Comparison of ENCODE assay signal across 27 mouse cellular contexts in genomic region chr10:67777721-67778120, GRCm38 (mm10).
DNase-seq lines count a peak whose midpoint lies in the region; ATAC-seq and TF ChIP-seq lines count a peak whose summit lies in the region.
"Had no signal": no experiment of that assay in that cellular context is flagged by ENCODE, and none has a peak within 500 bp of the region (broad histone marks: within the 10 kb centered on the region; RNA-seq: fewer than 3 reads in every experiment).

No protein-coding gene starts in this region.

- H3K4me2 ChIP-seq in heart, postnatal 0 days (ENCODE audit: low read depth, low read length), result no peak overlapping the region
- H3K4me2 ChIP-seq in heart, embryonic 12.5 days, result no peak overlapping the region
- H3K4me2 ChIP-seq in kidney, postnatal 0 days (ENCODE audit: low read length), result no peak overlapping the region
- H3K4me2 ChIP-seq: embryonic facial prominence, embryonic 15.5 days; forebrain, embryonic 12.5 days; hindbrain, embryonic 15.5 days had no signal

- no peak for TF ChIP-seq CTCF in heart, postnatal 0 days (IDR thresholded peaks at IDR 0.05; ENCODE audit: low read depth)
- no peak for TF ChIP-seq CTCF in kidney, postnatal 0 days (IDR thresholded peaks at IDR 0.05; ENCODE audit: low read depth)

- H3K27me3 ChIP-seq in heart, postnatal 0 days (ENCODE audit: control insufficient read depth, insufficient read depth, low read length), result no peaks in the 10 kb centered on the region
- H3K27me3 ChIP-seq in heart, embryonic 12.5 days (replicated peaks), result no peaks in the 10 kb centered on the region
- no peaks in the 10 kb centered on the region for H3K27me3 ChIP-seq in kidney, postnatal 0 days (ENCODE audit: insufficient read depth, low read length)
- H3K27me3 ChIP-seq: embryonic facial prominence, embryonic 15.5 days; forebrain, embryonic 12.5 days; hindbrain, embryonic 15.5 days had no signal

- H3K9ac ChIP-seq in heart, postnatal 0 days (replicated peaks; ENCODE audit: low read depth, low read length), result no peak overlapping the region
- H3K9ac ChIP-seq in heart, embryonic 12.5 days, result no peak overlapping the region
- H3K9ac ChIP-seq in kidney, postnatal 0 days (ENCODE audit: low read depth, low read length), result no peak overlapping the region
- H3K9ac ChIP-seq: embryonic facial prominence, embryonic 15.5 days; forebrain, embryonic 12.5 days; forebrain, postnatal 0 days; hindbrain, embryonic 15.5 days; liver, embryonic 14.5 days had no signal

- WGBS in heart, postnatal 0 days, result 76% methylated on average over 7 of the region's 7 CpGs
- WGBS in heart, embryonic 12.5 days, result 86% methylated on average over 7 of the region's 7 CpGs
- 70% methylated on average over 7 of the region's 7 CpGs for WGBS in kidney, postnatal 0 days

- H3K36me3 ChIP-seq in heart, postnatal 0 days (replicated peaks; ENCODE audit: control insufficient read depth, insufficient read depth, low read length), result no peaks in the 10 kb centered on the region
- no peaks in the 10 kb centered on the region for H3K36me3 ChIP-seq in heart, embryonic 12.5 days
- no peaks in the 10 kb centered on the region for H3K36me3 ChIP-seq in kidney, postnatal 0 days (ENCODE audit: insufficient read depth, low read length)
- H3K36me3 ChIP-seq: embryonic facial prominence, embryonic 10.5 days; embryonic facial prominence, embryonic 15.5 days; forebrain, embryonic 12.5 days; hindbrain, embryonic 10.5 days; hindbrain, embryonic 15.5 days had no signal

- DNase-seq in heart, postnatal 0 days (ENCODE audit: low spot score), result no peak
- peak; percentile 69 for DNase-seq in kidney, postnatal 0 days (ENCODE audit: low spot score)
- DNase-seq in kidney, adult 9 months, result no peak
- DNase-seq in kidney, postnatal 4 days, result peak; percentile 21 to 43
- DNase-seq: adrenal gland, adult 2 months; adrenal gland, postnatal 36 days; B cell, adult 2 months; cerebellum, adult 2 months; cerebellum, postnatal 25 days; forebrain, postnatal 0 days; gastrocnemius, postnatal 10 days; layer of hippocampus, postnatal 36 days; left cerebral cortex, postnatal 4 days; lung, adult 2 months; lung, postnatal 14 days; midbrain, embryonic 14.5 days had no signal

- peak overlapping the region; percentile 51 for H3K27ac ChIP-seq in heart, postnatal 0 days (ENCODE audit: low read depth)
- no peak overlapping the region for H3K27ac ChIP-seq in heart, embryonic 12.5 days (ENCODE audit: poor library complexity, severe bottlenecking)
- H3K27ac ChIP-seq in kidney, postnatal 0 days, result peak overlapping the region; percentile 85
- peak overlapping the region; percentile 13 for H3K27ac ChIP-seq in brown adipose tissue, adult 24 weeks (replicated peaks; ENCODE audit: low read depth, low read length)
- H3K27ac ChIP-seq: embryonic facial prominence, embryonic 10.5 days; embryonic facial prominence, embryonic 15.5 days; forebrain, embryonic 12.5 days; hindbrain, embryonic 10.5 days; hindbrain, embryonic 15.5 days; layer of hippocampus, adult 2 months; liver, embryonic 14.5 days had no signal

- TF ChIP-seq EP300 in heart, postnatal 0 days (IDR thresholded peaks at IDR 0.05; ENCODE audit: low read depth), result no peak

- no peaks in the 10 kb centered on the region for H3K9me3 ChIP-seq in heart, postnatal 0 days (replicated peaks; ENCODE audit: control insufficient read depth, low read length)
- no peaks in the 10 kb centered on the region for H3K9me3 ChIP-seq in heart, embryonic 12.5 days (replicated peaks)
- no peaks in the 10 kb centered on the region for H3K9me3 ChIP-seq in kidney, postnatal 0 days (replicated peaks; ENCODE audit: low read length)
- H3K9me3 ChIP-seq: embryonic facial prominence, embryonic 10.5 days; embryonic facial prominence, embryonic 15.5 days; forebrain, embryonic 12.5 days; hindbrain, embryonic 10.5 days; hindbrain, embryonic 15.5 days had no signal

- H3K4me1 ChIP-seq in heart, postnatal 0 days (ENCODE audit: control insufficient read depth, insufficient read depth), result no peaks in the 10 kb centered on the region
- no peaks in the 10 kb centered on the region for H3K4me1 ChIP-seq in heart, embryonic 12.5 days (replicated peaks)
- H3K4me1 ChIP-seq in kidney, postnatal 0 days (replicated peaks; ENCODE audit: insufficient read depth, low read length), result no peaks in the 10 kb centered on the region
- H3K4me1 ChIP-seq in brown adipose tissue, adult 24 weeks (ENCODE audit: control insufficient read depth, insufficient read depth, insufficient read length, low read length), result no peaks in the 10 kb centered on the region
- H3K4me1 ChIP-seq: embryonic facial prominence, embryonic 10.5 days; embryonic facial prominence, embryonic 15.5 days; forebrain, embryonic 12.5 days; hindbrain, embryonic 10.5 days; hindbrain, embryonic 15.5 days had no signal

- no peak overlapping the region for H3K4me3 ChIP-seq in heart, postnatal 0 days (ENCODE audit: low read depth, low read length)
- H3K4me3 ChIP-seq in heart, embryonic 12.5 days, result no peak overlapping the region
- H3K4me3 ChIP-seq in kidney, postnatal 0 days (replicated peaks; ENCODE audit: low read depth, low read length), result no peak overlapping the region
- no peak overlapping the region for H3K4me3 ChIP-seq in brown adipose tissue, adult 24 weeks (ENCODE audit: insufficient read depth, low read depth, low read length)
- H3K4me3 ChIP-seq: embryonic facial prominence, embryonic 10.5 days; embryonic facial prominence, embryonic 15.5 days; forebrain, embryonic 12.5 days; hindbrain, embryonic 10.5 days; hindbrain, embryonic 15.5 days; layer of hippocampus, adult 2 months had no signal

- ATAC-seq in heart, postnatal 0 days (ENCODE audit: insufficient read depth, low read depth), result no peak
- no peak for ATAC-seq in heart, embryonic 12.5 days (ENCODE audit: insufficient number of reproducible peaks, low FRiP score)
- ATAC-seq in kidney, postnatal 0 days (replicated peaks; ENCODE audit: low FRiP score, low read depth), result no peak
- ATAC-seq: activated CD4-positive, CD25-positive, alpha-beta regulatory T cell, adult 4 months; forebrain, postnatal 0 days; inflammation-experienced regulatory T-cells, adult 6 months had no signal

Comparison
In these comparisons a context has a peak if more than half of its experiments do, and no peak if none do; other contexts are left out.
1. DNase-seq: peak in kidney, postnatal 0 days (single experiment) and kidney, postnatal 4 days (2 of 2); none in heart, postnatal 0 days (single experiment) and kidney, adult 9 months (single experiment).